Mouse (Mus musculus): ENCODE measurements around the gene Pfas. TPM values are rescaled to one million over a fixed set of nuclear protein-coding genes. Genes with fewer than 3 reads are reported as not detected.
"Not testable (repeated sequence)": the region's sequence is repeated elsewhere in the genome, so short reads cannot be mapped to it uniquely, and the experiment has no call there.

Gene Pfas
- polyA plus RNA-seq, 1 experiment from 2014 or later = 70.5 TPM

GRCm38 (mm10) chr11:69010400-69011323 lies 2.4 kb upstream of the Pfas start:
- no peak overlapping the region for H3K27ac ChIP-seq
- peaks cover 35% of the 10 kb centered on the region for H3K4me1 ChIP-seq
- no peaks in the 10 kb centered on the region for H3K27me3 ChIP-seq (ENCODE audit: poor library complexity, severe bottlenecking)
- peaks cover 10% of the 10 kb centered on the region for H3K36me3 ChIP-seq (replicated peaks)
- H3K4me3 ChIP-seq = peak overlapping the region; percentile 66; the same call in 1 of the 2 replicates
- 89% methylated on average over 15 of the region's 15 CpGs for WGBS
- no peak for DNase-seq (ENCODE audit: extremely low spot score, low spot score)
- no peaks in the 10 kb centered on the region for H3K9me3 ChIP-seq

DNA sequence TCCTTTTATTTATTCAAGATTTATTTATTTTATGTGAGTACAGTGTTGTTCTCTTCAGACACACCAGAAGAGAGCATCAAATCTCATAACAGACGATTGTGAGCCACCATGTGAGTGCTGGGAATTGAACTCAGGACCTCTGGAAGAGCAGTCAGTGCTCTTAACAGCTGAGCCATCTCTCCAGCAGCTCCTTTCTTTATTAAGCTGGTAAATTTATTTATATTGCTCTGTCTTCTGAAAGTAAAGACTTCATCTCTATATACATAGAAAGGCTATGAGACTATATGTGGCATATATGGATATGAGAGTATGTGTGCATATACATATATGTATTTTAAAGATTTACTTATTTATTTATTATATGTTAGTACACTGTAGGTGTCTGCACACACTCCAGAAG lies 1.2 kb upstream of the Pfas start:
- no peak for DNase-seq (ENCODE audit: extremely low spot score, low spot score)
- no peak overlapping the region for H3K4me3 ChIP-seq
- WGBS = 89% methylated on average over 1 of the region's 1 CpGs

DNA sequence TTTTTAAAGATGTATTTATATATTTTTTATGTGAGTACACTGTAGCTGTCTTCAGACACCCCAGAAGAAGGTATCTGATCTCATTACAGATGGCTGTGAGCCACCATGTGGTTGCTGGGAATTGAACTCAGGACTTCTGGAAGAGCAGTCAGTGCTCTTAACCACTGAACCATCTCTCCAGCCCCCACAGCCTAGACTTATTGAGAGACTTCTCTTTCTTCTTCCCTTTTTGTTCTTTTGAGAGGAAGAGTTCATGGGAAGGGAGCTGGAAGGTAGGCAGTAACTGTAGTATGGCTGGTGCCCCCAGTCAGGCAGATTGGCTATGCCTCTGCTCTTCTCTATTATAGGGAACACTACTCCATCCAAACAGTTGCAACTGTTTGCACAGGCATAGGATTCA lies 1.7 kb downstream of the Pfas start:
- peaks cover 26% of the 10 kb centered on the region for H3K4me1 ChIP-seq
- peaks cover 48% of the 10 kb centered on the region for H3K36me3 ChIP-seq (replicated peaks)
- not testable (repeated sequence) for H3K9me3 ChIP-seq; H3K27ac ChIP-seq; H3K27me3 ChIP-seq (ENCODE audit: poor library complexity, severe bottlenecking); DNase-seq (ENCODE audit: extremely low spot score, low spot score)
- H3K4me3 ChIP-seq = peak overlapping the region; percentile 70; the same call in 1 of the 2 replicates

More for the DNA sequence above, 1.2 kb upstream of the Pfas start:
- H3K4me1 ChIP-seq = peaks cover 33% of the 10 kb centered on the region
- H3K27ac ChIP-seq = no peak overlapping the region
- peaks cover 20% of the 10 kb centered on the region for H3K36me3 ChIP-seq (replicated peaks)
- H3K27me3 ChIP-seq (ENCODE audit: poor library complexity, severe bottlenecking) = no peaks in the 10 kb centered on the region
- H3K9me3 ChIP-seq = no peaks in the 10 kb centered on the region

GRCm38 (mm10) chr11:69005193-69005592 lies 3.1 kb downstream of the Pfas start:
- Histone ChIP-seq H3K4me1 (peaks cover 17% of the 10 kb centered on the region), H3K36me3 (replicated peaks) (peaks cover 62% of the 10 kb centered on the region), H3K4me3 (no peak overlapping the region), H3K27ac (no peak overlapping the region), H3K27me3 (ENCODE audit: poor library complexity, severe bottlenecking) (no peaks in the 10 kb centered on the region), H3K9me3 (no peaks in the 10 kb centered on the region)
- 87% methylated on average over 7 of the region's 7 CpGs for WGBS
- no peak for DNase-seq (ENCODE audit: extremely low spot score, low spot score)

GRCm38 (mm10) chr11:69003592-69003991 lies 4.7 kb downstream of the Pfas start:
- Histone ChIP-seq H3K4me3 (no peak overlapping the region), H3K36me3 (replicated peaks) (peaks cover 78% of the 10 kb centered on the region), H3K4me1 (peaks cover 17% of the 10 kb centered on the region), H3K27ac (no peak overlapping the region), H3K9me3 (no peaks in the 10 kb centered on the region), H3K27me3 (ENCODE audit: poor library complexity, severe bottlenecking) (no peaks in the 10 kb centered on the region)
- WGBS = 68% methylated on average over 4 of the region's 4 CpGs
- no peak for DNase-seq (ENCODE audit: extremely low spot score, low spot score)

GRCm38 (mm10) chr11:69002782-69003181 lies 5.5 kb downstream of the Pfas start:
- not testable (repeated sequence) for H3K27me3 ChIP-seq (ENCODE audit: poor library complexity, severe bottlenecking); H3K4me3 ChIP-seq; H3K9me3 ChIP-seq; DNase-seq (ENCODE audit: extremely low spot score, low spot score); H3K27ac ChIP-seq
- peaks cover 17% of the 10 kb centered on the region for H3K4me1 ChIP-seq
- 94% methylated on average over 4 of the region's 4 CpGs for WGBS
- peaks cover 86% of the 10 kb centered on the region for H3K36me3 ChIP-seq (replicated peaks)

DNA sequence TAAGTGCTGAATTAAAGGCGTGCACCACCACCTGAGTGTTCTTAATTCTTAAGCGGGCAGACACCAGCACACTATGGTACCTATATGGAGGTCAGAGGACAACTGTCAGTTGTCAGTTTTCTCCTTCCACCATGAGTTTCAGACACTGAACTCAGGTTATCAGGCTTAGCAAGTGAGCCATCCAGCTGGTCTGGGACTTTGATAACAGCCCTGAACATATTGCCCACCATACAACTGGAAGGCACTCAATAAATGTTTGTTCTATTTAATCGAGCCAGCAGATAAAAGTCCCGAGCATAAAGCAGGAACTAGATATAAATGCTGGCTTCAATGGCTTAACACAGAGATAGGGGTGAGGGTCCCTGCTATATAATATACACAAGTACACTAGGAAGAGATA lies 11.2 kb downstream of the Pfas start:
- H3K27me3 ChIP-seq (ENCODE audit: poor library complexity, severe bottlenecking) = no peaks in the 10 kb centered on the region
- H3K36me3 ChIP-seq (replicated peaks) = peaks cover 100% of the 10 kb centered on the region
- no peaks in the 10 kb centered on the region for H3K4me1 ChIP-seq
- no peak overlapping the region for H3K4me3 ChIP-seq
- WGBS = 93% methylated on average over 4 of the region's 4 CpGs
- H3K27ac ChIP-seq = no peak overlapping the region
- H3K9me3 ChIP-seq = no peaks in the 10 kb centered on the region
- DNase-seq (ENCODE audit: extremely low spot score, low spot score) = no peak

- no peak overlapping the region for H3K4me3 ChIP-seq
- DNase-seq (ENCODE audit: extremely low spot score, low spot score) = no peak
- H3K4me1 ChIP-seq = no peaks in the 10 kb centered on the region
- peaks cover 100% of the 10 kb centered on the region for H3K36me3 ChIP-seq (replicated peaks)
- H3K27me3 ChIP-seq (ENCODE audit: poor library complexity, severe bottlenecking) = no peaks in the 10 kb centered on the region
- 97% methylated on average over 3 of the region's 3 CpGs for WGBS
- H3K27ac ChIP-seq = no peak overlapping the region
- no peaks in the 10 kb centered on the region for H3K9me3 ChIP-seq
These were observed 13.9 kb downstream of the Pfas start for GRCm38 (mm10) chr11:68994377-68994776.

DNA sequence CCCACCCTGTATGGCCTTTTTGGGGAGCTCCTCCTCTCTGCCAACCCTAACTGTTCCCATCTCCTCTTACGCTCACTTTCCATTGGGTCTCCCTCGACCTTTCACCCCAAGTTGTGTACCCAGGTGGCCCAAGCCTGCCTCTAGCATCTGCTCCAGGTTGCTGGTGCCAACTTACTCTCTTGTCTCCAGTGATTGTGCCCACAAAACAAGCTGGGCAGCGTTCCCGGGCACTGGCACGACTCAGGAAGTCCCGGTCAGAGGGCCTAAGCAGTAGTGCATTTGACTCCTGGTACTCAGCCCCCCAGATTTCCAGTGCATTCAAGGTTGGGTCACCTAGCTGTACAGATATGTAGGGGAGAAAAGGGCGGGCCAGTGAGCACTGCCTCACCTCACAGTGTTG lies 15.1 kb downstream of the Pfas start:
- H3K27ac ChIP-seq = no peak overlapping the region
- H3K27me3 ChIP-seq (ENCODE audit: poor library complexity, severe bottlenecking) = no peaks in the 10 kb centered on the region
- H3K36me3 ChIP-seq (replicated peaks) = peaks cover 100% of the 10 kb centered on the region
- no peaks in the 10 kb centered on the region for H3K9me3 ChIP-seq
- DNase-seq (ENCODE audit: extremely low spot score, low spot score) = no peak
- 93% methylated on average over 7 of the region's 7 CpGs for WGBS
- no peak overlapping the region for H3K4me3 ChIP-seq
- H3K4me1 ChIP-seq = no peaks in the 10 kb centered on the region

DNA sequence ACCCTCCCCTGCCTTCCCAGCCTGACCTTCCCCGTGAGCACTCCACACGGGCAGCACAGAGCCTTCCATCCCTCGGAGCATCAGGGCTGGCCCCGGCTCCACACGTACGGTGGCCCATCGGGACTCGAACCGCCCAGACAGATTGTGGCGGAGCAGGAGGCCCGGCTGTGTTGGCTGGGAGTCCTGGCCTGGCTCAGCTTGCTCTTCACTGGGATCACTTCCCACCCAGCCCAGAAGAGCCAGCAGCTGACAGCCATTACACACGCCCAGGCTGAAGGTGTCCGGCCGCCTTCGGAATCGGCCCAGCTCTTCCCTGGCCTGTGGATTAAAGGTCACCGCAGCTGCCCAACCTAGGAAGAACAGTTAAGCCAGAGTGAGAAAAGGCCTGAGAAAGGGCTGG lies 19.9 kb downstream of the Pfas start:
- Histone ChIP-seq H3K9me3 (no peaks in the 10 kb centered on the region), H3K36me3 (replicated peaks) (peaks cover 84% of the 10 kb centered on the region), H3K27me3 (ENCODE audit: poor library complexity, severe bottlenecking) (no peaks in the 10 kb centered on the region), H3K4me1 (no peaks in the 10 kb centered on the region), H3K27ac (no peak overlapping the region), H3K4me3 (no peak overlapping the region)
- DNase-seq (ENCODE audit: extremely low spot score, low spot score) = no peak
- WGBS = 96% methylated on average over 17 of the region's 17 CpGs

DNA sequence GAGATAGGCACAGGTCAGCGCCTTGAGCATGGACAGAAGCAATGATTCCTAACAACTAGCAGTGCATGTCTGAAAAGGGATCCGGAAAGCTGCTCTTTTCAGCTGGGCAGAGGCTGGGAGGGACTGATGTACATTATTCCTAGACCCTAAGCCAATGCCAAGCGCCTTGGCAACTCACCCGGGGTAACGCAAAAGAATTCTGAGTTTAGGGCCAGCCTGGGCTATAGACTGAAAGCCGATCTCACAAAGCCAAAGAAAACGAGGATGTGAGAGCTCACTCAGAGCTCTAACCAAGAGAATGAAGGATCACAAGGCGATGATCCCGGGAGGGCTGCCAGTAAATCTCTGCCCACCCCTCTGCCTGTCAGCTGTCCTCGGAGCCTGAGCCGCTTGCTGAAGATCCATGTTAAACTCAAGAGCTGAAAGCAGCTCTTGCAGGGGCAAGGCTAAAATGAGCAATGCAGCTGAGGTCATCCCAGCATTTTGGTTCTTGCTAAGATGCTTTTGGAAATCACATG lies 20.8 kb downstream of the Pfas start:
- H3K27ac ChIP-seq = no peak overlapping the region
- H3K36me3 ChIP-seq (replicated peaks) = peaks cover 75% of the 10 kb centered on the region
- DNase-seq (ENCODE audit: extremely low spot score, low spot score) = no peak
- no peaks in the 10 kb centered on the region for H3K4me1 ChIP-seq
- H3K9me3 ChIP-seq = no peaks in the 10 kb centered on the region
- H3K4me3 ChIP-seq = no peak overlapping the region
- H3K27me3 ChIP-seq (ENCODE audit: poor library complexity, severe bottlenecking) = no peaks in the 10 kb centered on the region
- 93% methylated on average over 11 of the region's 11 CpGs for WGBS

- Histone ChIP-seq H3K27me3 (ENCODE audit: poor library complexity, severe bottlenecking) (no peaks in the 10 kb centered on the region), H3K4me1 (no peaks in the 10 kb centered on the region), H3K36me3 (replicated peaks) (peaks cover 29% of the 10 kb centered on the region), H3K9me3 (no peaks in the 10 kb centered on the region), H3K4me3 (no peak overlapping the region), H3K27ac (no peak overlapping the region)
- DNase-seq (ENCODE audit: extremely low spot score, low spot score) = peak; percentile 69
- 31% methylated on average over 4 of the region's 4 CpGs for WGBS
These were observed 25.5 kb downstream of the Pfas start for GRCm38 (mm10) chr11:68982639-68983369.

- DNase-seq (ENCODE audit: extremely low spot score, low spot score) = no peak
- WGBS = 69% methylated on average over 3 of the region's 3 CpGs
- no peaks in the 10 kb centered on the region for H3K4me1 ChIP-seq
- no peak overlapping the region for H3K4me3 ChIP-seq
- H3K36me3 ChIP-seq (replicated peaks) = peaks cover 10% of the 10 kb centered on the region
- H3K9me3 ChIP-seq = no peaks in the 10 kb centered on the region
- no peaks in the 10 kb centered on the region for H3K27me3 ChIP-seq (ENCODE audit: poor library complexity, severe bottlenecking)
- no peak overlapping the region for H3K27ac ChIP-seq
These were observed 27.3 kb downstream of the Pfas start for GRCm38 (mm10) chr11:68980919-68981318.
